ENCODE assay signal across 9 mouse cellular contexts in genomic region chr15:36669748-36670147, GRCm38 (mm10).
DNase-seq lines count a peak whose midpoint lies in the region; ATAC-seq and TF ChIP-seq lines count a peak whose summit lies in the region.
"Had no signal": no experiment of that assay in that cellular context is flagged by ENCODE, and none has a peak within 500 bp of the region (broad histone marks: within the 10 kb centered on the region; RNA-seq: fewer than 3 reads in every experiment).

No protein-coding gene starts in this region.

- DNase-seq in gastrocnemius, adult 2 months = peak; percentile 37
- DNase-seq in gastrocnemius, postnatal 14 days = no peak
- no peak for DNase-seq in lung, postnatal 25 days (ENCODE audit: low spot score)
- peak; percentile 12 for DNase-seq in brain, adult 2 months (ENCODE audit: low read depth, low spot score)
- no peak for DNase-seq in left cerebral cortex, adult 8-10 months (ENCODE audit: low spot score in 2 of 2)
- no peak for DNase-seq in urinary bladder, postnatal 25 days (ENCODE audit: low spot score)
- DNase-seq: thymus, postnatal 4 days had no signal

- WGBS in lung, embryonic 15.5 days = 25% methylated on average over 12 of the region's 12 CpGs
- 26% methylated on average over 12 of the region's 12 CpGs for WGBS in limb, embryonic 12.5 days

- H3K4me2 ChIP-seq in lung, embryonic 15.5 days = peak overlapping the region; percentile 26; the same call in 1 of the 2 replicates
- H3K4me2 ChIP-seq in limb, embryonic 12.5 days = peak overlapping the region; percentile 24; the same call in 1 of the 2 replicates

- H3K27me3 ChIP-seq in lung, embryonic 15.5 days = no peaks in the 10 kb centered on the region
- no peaks in the 10 kb centered on the region for H3K27me3 ChIP-seq in limb, embryonic 12.5 days

- intact Hi-C loops in gastrocnemius, adult 2 months (cut with DNase I) = no loop called here
- intact Hi-C loops in gastrocnemius, postnatal 14 days (cut with DNase I; ENCODE audit: low total_unique reads) = no loop called here

- no peaks in the 10 kb centered on the region for H3K9me3 ChIP-seq in lung, embryonic 15.5 days
- no peaks in the 10 kb centered on the region for H3K9me3 ChIP-seq in limb, embryonic 12.5 days

- no peak overlapping the region for H3K27ac ChIP-seq in gastrocnemius, adult 2 months
- H3K27ac ChIP-seq in lung, embryonic 15.5 days = no peak overlapping the region
- H3K27ac ChIP-seq in limb, embryonic 12.5 days = no peak overlapping the region

- H3K9ac ChIP-seq in lung, embryonic 15.5 days = no peak overlapping the region
- no peak overlapping the region for H3K9ac ChIP-seq in limb, embryonic 12.5 days (replicated peaks)

- H3K4me1 ChIP-seq in lung, embryonic 15.5 days = peaks cover 5% of the 10 kb centered on the region; the same call in 1 of the 2 replicates
- peaks cover 5% of the 10 kb centered on the region; the same call in 1 of the 2 replicates for H3K4me1 ChIP-seq in limb, embryonic 12.5 days (replicated peaks)

- no peak overlapping the region for H3K4me3 ChIP-seq in gastrocnemius, adult 2 months
- no peak overlapping the region for H3K4me3 ChIP-seq in lung, embryonic 15.5 days
- H3K4me3 ChIP-seq in limb, embryonic 12.5 days (replicated peaks) = no peak overlapping the region

- no peak for ATAC-seq in lung, embryonic 15.5 days (ENCODE audit: borderline replicate concordance, extremely low read depth, low FRiP score, low TSS enrichment)
- ATAC-seq in limb, embryonic 12.5 days (ENCODE audit: insufficient number of reproducible peaks, insufficient read depth, low FRiP score, low TSS enrichment, low read depth) = no peak

- TF ChIP-seq CTCF in gastrocnemius, adult 2 months (IDR thresholded peaks at IDR 0.05) = no peak

- H3K36me3 ChIP-seq in lung, embryonic 15.5 days = no peaks in the 10 kb centered on the region
- H3K36me3 ChIP-seq in limb, embryonic 12.5 days = no peaks in the 10 kb centered on the region

Comparison
In these comparisons a context has a peak if more than half of its experiments do, and no peak if none do; other contexts are left out.
1. DNase-seq: peak in gastrocnemius, adult 2 months (single experiment) and brain, adult 2 months (single experiment); none in gastrocnemius, postnatal 14 days (single experiment), lung, postnatal 25 days (single experiment), left cerebral cortex, adult 8-10 months (0 of 2) and urinary bladder, postnatal 25 days (single experiment).